Mouse (Mus musculus): ENCODE data around the gene Mgarp.

Gene Mgarp

GRCm38 (mm10) chr3:51341268-51342081 lies 55.1 kb downstream of the Mgarp start:
- in situ Hi-C loops (cut with MboI; ENCODE audit: low sequenced_read_pairs): no loop called here

- in situ Hi-C loops (cut with MboI; ENCODE audit: low sequenced_read_pairs): no loop called here
Measured at GRCm38 (mm10) chr3:51340552-51341267, 55.8 kb downstream of the Mgarp start, which contains the start of gene Elf2. Gene Elf2 (minus strand): TSS chr3:51340663.

- in situ Hi-C loops (cut with MboI; ENCODE audit: low sequenced_read_pairs): no loop called here
Measured at GRCm38 (mm10) chr3:51339734-51340551, 56.6 kb downstream of the Mgarp start.

- in situ Hi-C loops (cut with MboI; ENCODE audit: low sequenced_read_pairs): no loop called here
Measured at GRCm38 (mm10) chr3:51339378-51339733, 57.2 kb downstream of the Mgarp start.
